Mouse (Mus musculus) heart, embryonic 11.5 days (tissue): ENCODE measurements at regions not wholly inside any gene's neighbourhood (a gene's known extent, or its start where the extent isn't known, plus 50 kb on each side); places are given as distances from the start of the nearest gene placed in this dataset.
"Not testable (repeated sequence)": the region's sequence is repeated elsewhere in the genome, so short reads cannot be mapped to it uniquely, and the experiment has no call there.

Experiments used
- ATAC-seq: fragments of 200-750 bp; cut with Nextera tagmentation; replicated peaks from 2 replicates; pipeline ENCODE4 v1.8.0; 2017; ENCODE audit warnings: moderate library complexity; ENCODE audit not compliant: insufficient number of reproducible peaks, low FRiP score, low TSS enrichment
- H3K27ac ChIP-seq: fragments of 300-500 bp; sonication (generic); 2 replicates; pipeline ENCODE4 v1.5.1; 2014; ENCODE audit warnings: mild to moderate bottlenecking, low read depth, low read length
- H3K27me3 ChIP-seq: fragments of 300-500 bp; sonication (generic); 2 replicates; pipeline ENCODE4 v1.6.1; 2014; ENCODE audit warnings: mild to moderate bottlenecking, low read length, mixed read lengths; ENCODE audit not compliant: control insufficient read depth, insufficient read depth
- H3K36me3 ChIP-seq: fragments of 300-500 bp; sonication (generic); 2 replicates; pipeline ENCODE4 v1.6.1; 2014; ENCODE audit warnings: mild to moderate bottlenecking, low read length, moderate library complexity, mixed read lengths; ENCODE audit not compliant: control insufficient read depth, insufficient read depth
- H3K4me1 ChIP-seq: fragments of 300-500 bp; sonication (generic); 2 replicates; pipeline ENCODE4 v1.6.1; 2014; ENCODE audit warnings: low read length; ENCODE audit not compliant: control insufficient read depth, insufficient read depth
- H3K4me2 ChIP-seq: fragments of 300-500 bp; sonication (generic); 2 replicates; pipeline ENCODE4 v1.6.1; 2014; ENCODE audit warnings: mild to moderate bottlenecking, moderate library complexity
- H3K4me3 ChIP-seq: fragments of 300-500 bp; sonication (generic); 2 replicates; pipeline ENCODE4 v1.5.1; 2014; ENCODE audit warnings: low read depth, low read length
- H3K9ac ChIP-seq: fragments of 300-500 bp; sonication (generic); 2 replicates; pipeline ENCODE4 v1.6.1; 2014; ENCODE audit warnings: mild to moderate bottlenecking, low read depth, low read length, moderate library complexity
- H3K9me3 ChIP-seq: fragments of 300-500 bp; sonication (generic); replicated peaks from 2 replicates; pipeline ENCODE4 v1.6.1; 2016; ENCODE audit warnings: low read length; ENCODE audit not compliant: control insufficient read depth
- WGBS: fragments of 180-500 bp; shearing (Covaris S2); extraction: QIAGEN DNeasy Blood & Tissue Kit; methylation state at CpG from one replicate; pipeline ENCODE4 v1.1.7; 2014; ENCODE audit not compliant: insufficient replicate concordance; 5-methylcytosine and 5-hydroxymethylcytosine counted together

GRCm38 (mm10) chr15:5940945-5941344 lies 358.6 kb upstream of the Dab2 start:
- Histone ChIP-seq H3K27ac (no peak overlapping the region), H3K36me3 (no peaks in the 10 kb centered on the region), H3K4me3 (no peak overlapping the region), H3K9ac (no peak overlapping the region), H3K4me2 (no peak overlapping the region), H3K9me3 (no peaks in the 10 kb centered on the region), H3K4me1 (no peaks in the 10 kb centered on the region), H3K27me3 (no peaks in the 10 kb centered on the region)
- no peak for ATAC-seq
- 53% methylated on average over 2 of the region's 2 CpGs for WGBS

GRCm38 (mm10) chr15:5946650-5947049 lies 352.9 kb upstream of the Dab2 start:
- Histone ChIP-seq H3K27me3 (no peaks in the 10 kb centered on the region), H3K27ac (no peak overlapping the region), H3K9me3 (no peaks in the 10 kb centered on the region), H3K4me1 (no peaks in the 10 kb centered on the region), H3K4me3 (no peak overlapping the region), H3K4me2 (no peak overlapping the region), H3K9ac (no peak overlapping the region), H3K36me3 (no peaks in the 10 kb centered on the region)
- no peak for ATAC-seq
- WGBS, result 85% methylated on average over 6 of the region's 6 CpGs

GRCm38 (mm10) chr15:5950919-5951318 lies 348.7 kb upstream of the Dab2 start:
- no peak for ATAC-seq
- no peak overlapping the region for H3K4me3 ChIP-seq
- no peak overlapping the region for H3K27ac ChIP-seq
- H3K9me3 ChIP-seq, result no peaks in the 10 kb centered on the region
- H3K36me3 ChIP-seq, result no peaks in the 10 kb centered on the region
- WGBS, result 76% methylated on average over 3 of the region's 3 CpGs
- no peaks in the 10 kb centered on the region for H3K27me3 ChIP-seq
- H3K9ac ChIP-seq, result no peak overlapping the region
- H3K4me2 ChIP-seq, result no peak overlapping the region
- no peaks in the 10 kb centered on the region for H3K4me1 ChIP-seq

GRCm38 (mm10) chr15:5951661-5952060 lies 347.9 kb upstream of the Dab2 start:
- not testable (repeated sequence) for H3K36me3 ChIP-seq, H3K4me2 ChIP-seq, H3K4me1 ChIP-seq, H3K4me3 ChIP-seq, H3K9ac ChIP-seq, H3K27me3 ChIP-seq, H3K9me3 ChIP-seq, H3K27ac ChIP-seq, ATAC-seq
- 92% methylated on average over 2 of the region's 2 CpGs for WGBS

GRCm38 (mm10) chr15:5953106-5953505 lies 346.5 kb upstream of the Dab2 start:
- Histone ChIP-seq H3K27ac (no peak overlapping the region), H3K27me3 (no peaks in the 10 kb centered on the region), H3K9me3 (no peaks in the 10 kb centered on the region), H3K36me3 (no peaks in the 10 kb centered on the region), H3K9ac (no peak overlapping the region), H3K4me3 (no peak overlapping the region), H3K4me1 (no peaks in the 10 kb centered on the region), H3K4me2 (no peak overlapping the region)
- no peak for ATAC-seq

GRCm38 (mm10) chr15:5991351-5992065 lies 308.1 kb upstream of the Dab2 start:
- Histone ChIP-seq H3K4me3 (no peak overlapping the region), H3K4me2 (no peak overlapping the region), H3K36me3 (no peaks in the 10 kb centered on the region), H3K4me1 (no peaks in the 10 kb centered on the region), H3K27ac (no peak overlapping the region), H3K9ac (no peak overlapping the region), H3K27me3 (no peaks in the 10 kb centered on the region), H3K9me3 (no peaks in the 10 kb centered on the region)
- no peak for ATAC-seq
- WGBS, result 66% methylated on average over 5 of the region's 5 CpGs

GRCm38 (mm10) chr15:5992146-5992545 lies 307.4 kb upstream of the Dab2 start:
- H3K36me3 ChIP-seq, H3K4me2 ChIP-seq, H3K4me3 ChIP-seq, H3K9me3 ChIP-seq, H3K27me3 ChIP-seq, H3K27ac ChIP-seq, ATAC-seq, H3K9ac ChIP-seq, H3K4me1 ChIP-seq: not testable (repeated sequence)
- 79% methylated on average over 1 of the region's 1 CpGs for WGBS

GRCm38 (mm10) chr15:6000816-6001215 lies 298.8 kb upstream of the Dab2 start:
- ATAC-seq, result no peak
- Histone ChIP-seq H3K27ac (no peak overlapping the region), H3K4me2 (no peak overlapping the region), H3K9ac (no peak overlapping the region), H3K27me3 (no peaks in the 10 kb centered on the region), H3K4me1 (no peaks in the 10 kb centered on the region), H3K9me3 (no peaks in the 10 kb centered on the region), H3K4me3 (no peak overlapping the region), H3K36me3 (no peaks in the 10 kb centered on the region)
- WGBS, result 81% methylated on average over 1 of the region's 1 CpGs

GRCm38 (mm10) chr15:6001394-6001793 lies 298.2 kb upstream of the Dab2 start:
- Histone ChIP-seq H3K27me3 (no peaks in the 10 kb centered on the region), H3K36me3 (no peaks in the 10 kb centered on the region), H3K9me3 (no peaks in the 10 kb centered on the region), H3K4me1 (no peaks in the 10 kb centered on the region), H3K4me3 (no peak overlapping the region), H3K9ac (no peak overlapping the region), H3K27ac (no peak overlapping the region), H3K4me2 (no peak overlapping the region)
- WGBS, result 83% methylated on average over 1 of the region's 1 CpGs
- no peak for ATAC-seq
